In the genomic region with DNA sequence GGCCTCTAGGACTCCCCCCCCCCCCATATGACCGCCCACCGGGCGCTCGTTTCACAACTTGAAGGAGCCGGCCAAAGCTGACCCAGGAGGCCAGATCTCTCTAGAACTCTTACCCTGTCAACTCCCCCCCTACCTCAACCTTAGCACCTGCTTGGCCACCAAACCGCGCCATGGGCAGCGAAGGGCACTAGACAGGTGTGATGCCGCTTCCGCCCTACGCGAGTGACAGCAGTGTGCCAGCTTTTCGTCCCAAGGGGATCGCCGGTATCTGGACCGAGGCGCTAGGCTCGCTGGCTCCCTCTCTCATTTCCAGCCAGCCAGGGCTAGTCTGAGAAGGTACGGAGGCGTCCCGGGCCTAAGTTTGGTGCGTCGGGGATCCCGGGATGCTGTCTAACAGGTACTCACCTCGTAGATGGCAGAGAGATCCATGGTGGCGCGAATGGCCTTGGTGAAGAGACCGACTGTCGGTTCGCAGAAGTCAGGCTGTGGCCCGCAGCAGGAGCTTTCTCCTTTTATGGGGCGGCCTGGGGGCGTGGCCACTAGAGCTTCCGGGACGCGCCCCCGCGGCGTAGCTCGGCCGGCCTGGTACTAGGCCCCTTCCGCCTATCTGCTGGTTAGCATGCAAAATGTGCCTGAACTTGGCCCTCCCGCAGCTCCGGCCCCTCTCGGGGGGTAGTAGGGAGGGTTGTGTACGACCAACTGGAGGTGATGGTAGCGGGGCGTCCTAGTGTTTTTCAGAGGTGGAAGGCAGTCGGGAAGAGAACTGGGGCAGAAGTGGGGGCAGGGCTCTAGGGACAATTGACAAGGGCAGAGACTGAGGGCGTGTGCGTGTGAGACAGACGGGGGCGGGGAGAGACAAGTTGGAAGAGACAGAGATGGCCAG, we compare ENCODE assay signal across 8 mouse cellular contexts. TPM values are rescaled to one million over a fixed set of nuclear protein-coding genes. Genes with fewer than 3 reads are reported as not detected.
A peak's percentile ranks its signal among the peaks of the same experiment; 100 is the strongest.
DNase-seq lines count a peak whose midpoint lies in the region; ATAC-seq and TF ChIP-seq lines count a peak whose summit lies in the region.

No protein-coding gene starts in this region.

- H3K4me3 ChIP-seq in brown adipose tissue, adult 24 weeks (ENCODE audit: insufficient read depth, low read depth, low read length): peak overlapping the region; percentile 83
- peak overlapping the region; percentile 79 to 83 for H3K4me3 ChIP-seq in heart, embryonic 14.5 days (ENCODE audit: control insufficient read depth in 1 of 2, insufficient read depth in 1 of 2, low read depth in 1 of 2, low read length in 2 of 2)
- H3K4me3 ChIP-seq in liver, embryonic 16.5 days (ENCODE audit: low read depth, low read length): peak overlapping the region; percentile 79
- H3K4me3 ChIP-seq in neural tube, embryonic 12.5 days: peak overlapping the region; percentile 55
- H3K4me3 ChIP-seq in stomach, postnatal 0 days (ENCODE audit: low read depth, low read length): peak overlapping the region; percentile 88

- H3K4me1 ChIP-seq in brown adipose tissue, adult 24 weeks (ENCODE audit: control insufficient read depth, insufficient read depth, insufficient read length, low read length): peaks cover 22% of the 10 kb centered on the region
- H3K4me1 ChIP-seq in heart, embryonic 14.5 days (ENCODE audit: control insufficient read depth in 2 of 2, insufficient read depth in 2 of 2, low read length in 2 of 2): peaks cover 57 to 70% of the 10 kb centered on the region in 2 experiments
- peaks cover 95% of the 10 kb centered on the region for H3K4me1 ChIP-seq in liver, embryonic 16.5 days (ENCODE audit: control insufficient read depth, low read depth, low read length)
- peaks cover 58% of the 10 kb centered on the region for H3K4me1 ChIP-seq in neural tube, embryonic 12.5 days
- peaks cover 14% of the 10 kb centered on the region; the same call in 1 of the 2 replicates for H3K4me1 ChIP-seq in stomach, postnatal 0 days (replicated peaks; ENCODE audit: control insufficient read depth, insufficient read depth)

- H3K27me3 ChIP-seq in heart, embryonic 14.5 days (ENCODE audit: control insufficient read depth, insufficient read depth, low read length): no peaks in the 10 kb centered on the region
- no peaks in the 10 kb centered on the region for H3K27me3 ChIP-seq in liver, embryonic 16.5 days (ENCODE audit: control insufficient read depth, insufficient read depth, low read depth, low read length)
- peaks cover 7% of the 10 kb centered on the region; the same call in 1 of the 2 replicates for H3K27me3 ChIP-seq in neural tube, embryonic 12.5 days (replicated peaks)
- H3K27me3 ChIP-seq in stomach, postnatal 0 days (ENCODE audit: control insufficient read depth, insufficient read depth, low read length): no peaks in the 10 kb centered on the region

- H3K9me3 ChIP-seq in heart, embryonic 14.5 days (ENCODE audit: control insufficient read depth, low read length): no peaks in the 10 kb centered on the region
- H3K9me3 ChIP-seq in liver, embryonic 16.5 days (replicated peaks; ENCODE audit: control insufficient read depth, low read length): no peaks in the 10 kb centered on the region
- no peaks in the 10 kb centered on the region for H3K9me3 ChIP-seq in neural tube, embryonic 12.5 days
- no peaks in the 10 kb centered on the region for H3K9me3 ChIP-seq in stomach, postnatal 0 days (ENCODE audit: control insufficient read depth, low read length)

- peak overlapping the region; percentile 92 for H3K4me2 ChIP-seq in heart, embryonic 14.5 days (ENCODE audit: low read length)
- peak overlapping the region; percentile 96 for H3K4me2 ChIP-seq in liver, embryonic 16.5 days (ENCODE audit: low read depth, low read length)
- H3K4me2 ChIP-seq in neural tube, embryonic 12.5 days (replicated peaks): peak overlapping the region; percentile 93
- H3K4me2 ChIP-seq in stomach, postnatal 0 days (replicated peaks; ENCODE audit: low read depth): peak overlapping the region; percentile 95

- no peak; the same call in 1 of the 2 replicates for TF ChIP-seq CTCF in stomach, postnatal 0 days (IDR thresholded peaks at IDR 0.05; ENCODE audit: low read depth)

- DNase-seq in CD4-positive, CD25-positive, alpha-beta regulatory T cell, adult 2 months (ENCODE audit: low read depth, low spot score): peak; percentile 96
- DNase-seq in kidney, postnatal 14 days: peak; percentile 98
- peak; percentile 96 for DNase-seq in stomach, postnatal 0 days (ENCODE audit: low spot score)

- TF ChIP-seq EP300 in stomach, postnatal 0 days (optimal IDR thresholded peaks at IDR 0.05): peak; percentile 80

- WGBS in heart, embryonic 14.5 days: under 1% methylated on average over 53 of the region's 53 CpGs
- WGBS in liver, embryonic 16.5 days (ENCODE audit: insufficient replicate concordance): under 1% methylated on average over 51 of the region's 53 CpGs
- under 1% methylated on average over 53 of the region's 53 CpGs for WGBS in neural tube, embryonic 12.5 days
- 1% methylated on average over 52 of the region's 53 CpGs for WGBS in stomach, postnatal 0 days

- peak; percentile 80 for ATAC-seq in erythroid progenitor cell, adult 5-6 weeks (replicated peaks; ENCODE audit: low FRiP score, poor library complexity, severe bottlenecking)
- peak; percentile 33 for ATAC-seq in heart, embryonic 14.5 days (ENCODE audit: insufficient number of reproducible peaks, insufficient read depth, low FRiP score, low read depth)
- ATAC-seq in liver, embryonic 16.5 days (ENCODE audit: low read depth): peak; percentile 59
- ATAC-seq in neural tube, embryonic 12.5 days (ENCODE audit: low FRiP score, low read depth): peak; percentile 48
- ATAC-seq in stomach, postnatal 0 days (ENCODE audit: low FRiP score, low TSS enrichment): peak; percentile 41

- peak overlapping the region; percentile 100 for H3K27ac ChIP-seq in brown adipose tissue, adult 24 weeks (replicated peaks; ENCODE audit: low read depth, low read length)
- H3K27ac ChIP-seq in heart, embryonic 14.5 days (replicated peaks in 1 of 2; ENCODE audit: control insufficient read depth in 1 of 2, insufficient read depth in 1 of 2, low read depth in 2 of 2, low read length in 2 of 2): peak overlapping the region; percentile 96 to 100
- peak overlapping the region; percentile 97 for H3K27ac ChIP-seq in liver, embryonic 16.5 days (ENCODE audit: low read length)
- peak overlapping the region; percentile 66 for H3K27ac ChIP-seq in neural tube, embryonic 12.5 days
- peak overlapping the region; percentile 100 for H3K27ac ChIP-seq in stomach, postnatal 0 days (replicated peaks)

- H3K9ac ChIP-seq in heart, embryonic 14.5 days (ENCODE audit: low read length): peak overlapping the region; percentile 95
- H3K9ac ChIP-seq in liver, embryonic 16.5 days (ENCODE audit: low read depth, low read length): peak overlapping the region; percentile 88
- H3K9ac ChIP-seq in neural tube, embryonic 12.5 days: peak overlapping the region; percentile 77
- H3K9ac ChIP-seq in stomach, postnatal 0 days (ENCODE audit: low read length): peak overlapping the region; percentile 98

- peaks cover 11% of the 10 kb centered on the region; the same call in 1 of the 2 replicates for H3K36me3 ChIP-seq in heart, embryonic 14.5 days (ENCODE audit: control insufficient read depth, insufficient read depth, low read length)
- peaks cover 4% of the 10 kb centered on the region; the same call in 1 of the 2 replicates for H3K36me3 ChIP-seq in liver, embryonic 16.5 days (ENCODE audit: control insufficient read depth, insufficient read depth)
- H3K36me3 ChIP-seq in neural tube, embryonic 12.5 days: no peaks in the 10 kb centered on the region
- H3K36me3 ChIP-seq in stomach, postnatal 0 days (ENCODE audit: control insufficient read depth, insufficient read depth, low read length): peaks cover 7% of the 10 kb centered on the region; the same call in 1 of the 2 replicates

RNA-seq across cellular contexts. Expression of a gene that starts 1.0 kb away (rescaled TPM):
- polyA plus RNA-seq in brown adipose tissue, adult 24 weeks (2012; ENCODE audit: insufficient read depth, insufficient read length, missing spikeins): 25.1 and 70.2 TPM in 2 replicates
- total RNA-seq in erythroid progenitor cell, adult 5-6 weeks (2015; ENCODE audit: low replicate concordance): 39.8 and 50.5 TPM in 2 replicates
- total RNA-seq in erythroid progenitor cell, adult 5-6 weeks (2017; ENCODE audit: low replicate concordance): 3.9 and 6.4 TPM in 2 replicates
- 10.1 and 12.2 TPM in 2 replicates for polyA plus RNA-seq in heart, embryonic 14.5 days (2014; fragmentation: Nextera tagmentation; extraction: Ambion mirVana)
- 7.9 and 10.8 TPM in 2 replicates for polyA plus RNA-seq in liver, embryonic 16.5 days (2015; fragmentation: Nextera tagmentation; extraction: Ambion mirVana)
- polyA plus RNA-seq in neural tube, embryonic 12.5 days (2016; fragmentation: Nextera tagmentation; extraction: Ambion mirVana): 5.6 and 6.5 TPM in 2 replicates
- polyA plus RNA-seq in stomach, postnatal 0 days (2015; fragmentation: Nextera tagmentation; extraction: Ambion mirVana): 29.1 and 29.4 TPM in 2 replicates

RNA-seq across cellular contexts. Expression of a gene that starts 6.6 kb away (rescaled TPM):
- polyA plus RNA-seq in brown adipose tissue, adult 24 weeks (2012; ENCODE audit: insufficient read depth, insufficient read length, missing spikeins): 3.1 and 3.5 TPM in 2 replicates
- 2.1 and 5.8 TPM in 2 replicates for total RNA-seq in erythroid progenitor cell, adult 5-6 weeks (2015; ENCODE audit: low replicate concordance)
- total RNA-seq in erythroid progenitor cell, adult 5-6 weeks (2017; ENCODE audit: low replicate concordance): 1.0 and 3.1 TPM in 2 replicates
- 32.9 and 35.6 TPM in 2 replicates for polyA plus RNA-seq in heart, embryonic 14.5 days (2014; fragmentation: Nextera tagmentation; extraction: Ambion mirVana)
- polyA plus RNA-seq in liver, embryonic 16.5 days (2015; fragmentation: Nextera tagmentation; extraction: Ambion mirVana): 4.8 and 6.3 TPM in 2 replicates
- polyA plus RNA-seq in neural tube, embryonic 12.5 days (2016; fragmentation: Nextera tagmentation; extraction: Ambion mirVana): 58.9 and 63.3 TPM in 2 replicates
- polyA plus RNA-seq in stomach, postnatal 0 days (2015; fragmentation: Nextera tagmentation; extraction: Ambion mirVana): 13.4 and 15.1 TPM in 2 replicates

RNA-seq across cellular contexts. Expression of a gene that starts 13.5 kb away (rescaled TPM):
- polyA plus RNA-seq in brown adipose tissue, adult 24 weeks (2012; ENCODE audit: insufficient read depth, insufficient read length, missing spikeins): 18.4 and 20.2 TPM in 2 replicates
- 0.84 and 13.0 TPM in 2 replicates for total RNA-seq in erythroid progenitor cell, adult 5-6 weeks (2015; ENCODE audit: low replicate concordance)
- 2.6 and 4.4 TPM in 2 replicates for total RNA-seq in erythroid progenitor cell, adult 5-6 weeks (2017; ENCODE audit: low replicate concordance)
- 50.9 and 57.7 TPM in 2 replicates for polyA plus RNA-seq in heart, embryonic 14.5 days (2014; fragmentation: Nextera tagmentation; extraction: Ambion mirVana)
- polyA plus RNA-seq in liver, embryonic 16.5 days (2015; fragmentation: Nextera tagmentation; extraction: Ambion mirVana): 20.5 and 21.6 TPM in 2 replicates
- polyA plus RNA-seq in neural tube, embryonic 12.5 days (2016; fragmentation: Nextera tagmentation; extraction: Ambion mirVana): 42.9 and 43.9 TPM in 2 replicates
- polyA plus RNA-seq in stomach, postnatal 0 days (2015; fragmentation: Nextera tagmentation; extraction: Ambion mirVana): 27.5 and 28.3 TPM in 2 replicates

RNA-seq across cellular contexts. Expression of a gene that starts 13.7 kb away (rescaled TPM):
- 50.4 and 62.6 TPM in 2 replicates for polyA plus RNA-seq in brown adipose tissue, adult 24 weeks (2012; ENCODE audit: insufficient read depth, insufficient read length, missing spikeins)
- total RNA-seq in erythroid progenitor cell, adult 5-6 weeks (2015; ENCODE audit: low replicate concordance): 21.4 and 56.6 TPM in 2 replicates
- total RNA-seq in erythroid progenitor cell, adult 5-6 weeks (2017; ENCODE audit: low replicate concordance): 32.5 and 42.5 TPM in 2 replicates
- polyA plus RNA-seq in heart, embryonic 14.5 days (2014; fragmentation: Nextera tagmentation; extraction: Ambion mirVana): 61.9 and 62.5 TPM in 2 replicates
- polyA plus RNA-seq in liver, embryonic 16.5 days (2015; fragmentation: Nextera tagmentation; extraction: Ambion mirVana): 24.7 and 25.8 TPM in 2 replicates
- 85.3 and 87.8 TPM in 2 replicates for polyA plus RNA-seq in neural tube, embryonic 12.5 days (2016; fragmentation: Nextera tagmentation; extraction: Ambion mirVana)
- 35.9 and 38.6 TPM in 2 replicates for polyA plus RNA-seq in stomach, postnatal 0 days (2015; fragmentation: Nextera tagmentation; extraction: Ambion mirVana)

RNA-seq across cellular contexts. Expression of a gene that starts 28.6 kb away (rescaled TPM):
- 404 and 482 TPM in 2 replicates for polyA plus RNA-seq in brown adipose tissue, adult 24 weeks (2012; ENCODE audit: insufficient read depth, insufficient read length, missing spikeins)
- total RNA-seq in erythroid progenitor cell, adult 5-6 weeks (2015; ENCODE audit: low replicate concordance): 892 and 1,114 TPM in 2 replicates
- 132 and 239 TPM in 2 replicates for total RNA-seq in erythroid progenitor cell, adult 5-6 weeks (2017; ENCODE audit: low replicate concordance)
- polyA plus RNA-seq in heart, embryonic 14.5 days (2014; fragmentation: Nextera tagmentation; extraction: Ambion mirVana): 731 and 789 TPM in 2 replicates
- polyA plus RNA-seq in liver, embryonic 16.5 days (2015; fragmentation: Nextera tagmentation; extraction: Ambion mirVana): 531 and 598 TPM in 2 replicates
- 540 and 574 TPM in 2 replicates for polyA plus RNA-seq in neural tube, embryonic 12.5 days (2016; fragmentation: Nextera tagmentation; extraction: Ambion mirVana)
- 880 and 955 TPM in 2 replicates for polyA plus RNA-seq in stomach, postnatal 0 days (2015; fragmentation: Nextera tagmentation; extraction: Ambion mirVana)

Comparison
In these comparisons a context has a peak if more than half of its experiments do, and no peak if none do; other contexts are left out.
1. Peak in every context shown above with its lines: DNase-seq, ATAC-seq, H3K4me3 ChIP-seq and H3K27ac ChIP-seq.